Mouse (Mus musculus) ES-E14 (cell line): ENCODE results near the gene Rab10. TPM values are rescaled to one million over a fixed set of nuclear protein-coding genes. Genes with fewer than 3 reads are reported as not detected.

Experiments used
- DNase-seq: peaks from one replicate; pipeline ENCODE4 v3.0.0-alpha.2; 2013; ENCODE audit warnings: low read depth, low spot score
- H3K27ac ChIP-seq: 2 replicates; pipeline ENCODE4 v1.5.1; 2012; ENCODE audit warnings: low read depth, mild to moderate bottlenecking, low read length, moderate library complexity, mixed read lengths; ENCODE audit not compliant: poor library complexity, insufficient read depth, severe bottlenecking
- H3K36me3 ChIP-seq: 2 replicates; pipeline ENCODE4 v1.6.1; 2012; ENCODE audit warnings: mild to moderate bottlenecking, low read length, moderate library complexity, mixed read lengths; ENCODE audit not compliant: control insufficient read depth, poor library complexity, insufficient read depth, severe bottlenecking
- H3K4me1 ChIP-seq, 2 experiments: fragments of 150-350 bp in 1 of 2; sonication (generic) in 1 of 2; 2 replicates each; pipeline ENCODE4 v1.6.1; 2012; ENCODE audit warnings: low read length in 2 of 2, mild to moderate bottlenecking in 1 of 2, mixed read lengths in 1 of 2; ENCODE audit not compliant: control insufficient read depth in 2 of 2, insufficient read depth in 2 of 2, poor library complexity in 1 of 2
- H3K4me3 ChIP-seq, 2 experiments: fragments of 150-350 bp in 1 of 2; sonication (generic) in 1 of 2; 2 replicates each; pipeline ENCODE4 v1.5.1; 2012; ENCODE audit warnings: low read length in 2 of 2, low read depth in 1 of 2, mild to moderate bottlenecking in 1 of 2, mixed read lengths in 1 of 2; ENCODE audit not compliant: insufficient read depth in 1 of 2, poor library complexity in 1 of 2, severe bottlenecking in 1 of 2
- H3K9ac ChIP-seq: 2 replicates; pipeline ENCODE4 v1.6.1; 2012; ENCODE audit warnings: low read depth, mild to moderate bottlenecking, low read length, mixed read lengths; ENCODE audit not compliant: poor library complexity, insufficient read depth, severe bottlenecking
- H3K9me3 ChIP-seq: fragments of 150-350 bp; sonication (generic); 2 replicates; pipeline ENCODE4 v1.6.1; 2012; ENCODE audit warnings: low read depth, mild to moderate bottlenecking, low read length; ENCODE audit not compliant: control insufficient read depth, insufficient read depth
- CHD2 ChIP-seq: IDR thresholded peaks from 2 replicates; pipeline ENCODE4 v1.6.1; 2014; ENCODE audit warnings: mild to moderate bottlenecking, low read depth, low read length, inconsistent platforms
- HCFC1 ChIP-seq: IDR thresholded peaks from 2 replicates; pipeline ENCODE4 v1.6.1; 2012; ENCODE audit warnings: low read length, inconsistent platforms, borderline replicate concordance; ENCODE audit not compliant: insufficient read depth
- MAFK ChIP-seq: IDR thresholded peaks from 2 replicates; pipeline ENCODE4 v1.6.1; 2014; ENCODE audit warnings: mild to moderate bottlenecking, low read depth, low read length, inconsistent platforms; ENCODE audit not compliant: insufficient read depth
- ZC3H11A ChIP-seq: IDR thresholded peaks from 2 replicates; pipeline ENCODE4 v1.6.1; 2012; ENCODE audit warnings: low read depth, mild to moderate bottlenecking, inconsistent platforms, low read length, borderline replicate concordance
- ZNF384 ChIP-seq: IDR thresholded peaks from 2 replicates; pipeline ENCODE4 v1.6.1; 2012; ENCODE audit warnings: low read depth, low read length, inconsistent platforms
- in situ Hi-C, 2 experiments: fragments of 600-800 bp; cut with MboI; formaldehyde crosslinking; loops; one replicate each; pipeline ENCODE4 v1.15.1; 2025; ENCODE audit warnings: low sequenced_read_pairs in 2 of 2, inconsistent platforms in 1 of 2; ENCODE audit not compliant: unreplicated experiment in 2 of 2
- total RNA-seq: library from RNA; depleted of rRNA; stranded (reverse); fragments of 300-350 nt; gene quantifications from 2 replicates; pipeline ENCODE4 v1.2.3, GENCODE M21; 2012

Gene Rab10
- total RNA-seq, 1 experiment: 73.5 TPM

GRCm38 (mm10) chr12:3235646-3236161 lies 74.1 kb downstream of the Rab10 start:
- H3K27ac ChIP-seq: peak overlapping the region; percentile 87
- peak overlapping the region; percentile 72 to 73 for H3K4me3 ChIP-seq
- in situ Hi-C loops: no loop called here
- TF ChIP-seq CHD2 (no peak), HCFC1 (no peak), ZC3H11A (no peak), ZNF384 (no peak), MAFK (no peak)
- DNase-seq: peak; percentile 72
- peak overlapping the region; percentile 63 for H3K9ac ChIP-seq
- peaks cover 0 to 2% of the 10 kb centered on the region in 2 experiments; a peak in 1 of 4 replicates for H3K4me1 ChIP-seq
- peaks cover 44% of the 10 kb centered on the region for H3K36me3 ChIP-seq
- no peaks in the 10 kb centered on the region for H3K9me3 ChIP-seq

GRCm38 (mm10) chr12:3235124-3235631 lies 74.6 kb downstream of the Rab10 start:
- in situ Hi-C loops: no loop called here
- peak; percentile 97 for TF ChIP-seq HCFC1
- TF ChIP-seq CHD2: peak; percentile 96
- no peak for TF ChIP-seq MAFK
- Histone ChIP-seq H3K9ac (peak overlapping the region; percentile 65), H3K27ac (peak overlapping the region; percentile 87), H3K36me3 (peaks cover 38% of the 10 kb centered on the region), H3K9me3 (no peaks in the 10 kb centered on the region), H3K4me1 (peaks cover 0 to 2% of the 10 kb centered on the region in 2 experiments; a peak in 1 of 4 replicates), H3K4me3 (peak overlapping the region; percentile 72 to 73)
- DNase-seq: peak; percentile 88

DNA sequence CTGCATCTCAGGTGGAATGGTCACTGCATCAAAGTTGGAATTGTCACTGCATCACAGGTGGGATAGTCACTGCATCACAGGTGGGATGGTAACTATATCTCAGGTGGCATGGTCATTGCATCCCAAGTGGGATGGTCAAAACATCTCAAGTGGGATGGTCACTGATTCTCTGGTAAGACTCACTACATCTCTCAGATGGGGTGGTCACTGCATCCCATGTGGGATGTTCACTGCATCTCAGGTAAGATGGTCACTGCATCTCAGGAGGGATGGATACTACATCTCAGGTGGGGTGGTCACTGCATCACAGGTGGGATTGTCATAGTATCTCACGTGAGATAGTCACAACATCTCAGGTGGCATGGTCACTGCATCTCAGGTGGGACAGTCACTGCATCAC lies 75.7 kb downstream of the Rab10 start:
- in situ Hi-C loops: no loop called here
- Histone ChIP-seq H3K9ac (no peak overlapping the region), H3K9me3 (no peaks in the 10 kb centered on the region), H3K4me3 (no peak overlapping the region), H3K27ac (no peak overlapping the region), H3K36me3 (peaks cover 27% of the 10 kb centered on the region), H3K4me1 (peaks cover 0 to 2% of the 10 kb centered on the region in 2 experiments; a peak in 1 of 4 replicates)
- TF ChIP-seq HCFC1 (no peak), ZC3H11A (no peak), ZNF384 (no peak), MAFK (no peak)
- DNase-seq: no peak

DNA sequence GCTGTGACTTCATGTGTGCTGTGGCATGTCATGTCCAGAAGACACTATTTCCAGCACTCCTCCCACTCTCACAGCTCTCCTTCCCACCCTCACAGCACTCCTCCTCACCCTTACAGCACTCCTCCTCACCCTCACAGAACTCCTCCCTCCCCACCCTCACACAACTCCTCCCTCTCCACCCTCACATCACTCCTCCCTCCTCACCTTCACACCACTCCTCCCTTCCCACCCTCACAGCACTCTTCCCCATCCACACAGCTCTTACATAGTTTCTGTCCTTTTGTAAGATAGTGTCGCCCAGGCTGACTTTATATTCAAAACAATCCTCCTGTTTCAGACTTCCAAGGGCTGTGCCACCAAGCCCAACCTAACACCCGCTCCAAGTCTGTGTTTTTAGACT lies 86.4 kb downstream of the Rab10 start:
- Histone ChIP-seq H3K36me3 (no peaks in the 10 kb centered on the region), H3K9ac (no peak overlapping the region), H3K4me1 (no peaks in the 10 kb centered on the region), H3K4me3 (no peak overlapping the region), H3K27ac (no peak overlapping the region), H3K9me3 (no peaks in the 10 kb centered on the region)
- TF ChIP-seq ZC3H11A: no peak
- TF ChIP-seq CHD2: no peak
- TF ChIP-seq MAFK: no peak
- TF ChIP-seq HCFC1: no peak
- TF ChIP-seq ZNF384: no peak
- DNase-seq: no peak
- in situ Hi-C loops: no loop called here

GRCm38 (mm10) chr12:3210181-3210580 lies 99.6 kb downstream of the Rab10 start:
- Histone ChIP-seq H3K4me3 (no peak overlapping the region), H3K27ac (no peak overlapping the region), H3K36me3 (no peaks in the 10 kb centered on the region), H3K9ac (no peak overlapping the region), H3K4me1 (peaks cover 0 to 4% of the 10 kb centered on the region in 2 experiments; a peak in 1 of 4 replicates), H3K9me3 (no peaks in the 10 kb centered on the region)
- in situ Hi-C loops: no loop called here
- TF ChIP-seq ZC3H11A (no peak), MAFK (0 out of 2 replicates have a peak, but pooled peaks have one; percentile 7)
- no peak for DNase-seq
